Mouse (Mus musculus) stomach, embryonic 16.5 days (tissue): ENCODE data around the gene Tmem11. TPM values are rescaled to one million over a fixed set of nuclear protein-coding genes. Genes with fewer than 3 reads are reported as not detected.

ENCODE experiments used
- ATAC-seq: fragments of 200-750 bp; cut with Nextera tagmentation; 2 replicates; pipeline ENCODE4 v1.8.0; 2017; ENCODE audit warnings: moderate number of reproducible peaks, moderate TSS enrichment; ENCODE audit not compliant: insufficient read depth, low FRiP score
- H3K27ac ChIP-seq: fragments of 300-500 bp; sonication (generic); 2 replicates; pipeline ENCODE4 v1.5.1; 2014; ENCODE audit warnings: low read length
- H3K27me3 ChIP-seq: fragments of 300-500 bp; sonication (generic); 2 replicates; pipeline ENCODE4 v1.6.1; 2014; ENCODE audit warnings: low read length, control low read depth, mixed read lengths; ENCODE audit not compliant: control insufficient read depth, insufficient read depth
- H3K36me3 ChIP-seq: fragments of 300-500 bp; sonication (generic); 2 replicates; pipeline ENCODE4 v1.6.1; 2014; ENCODE audit warnings: low read length; ENCODE audit not compliant: control insufficient read depth, insufficient read depth
- H3K4me1 ChIP-seq: fragments of 300-500 bp; sonication (generic); 2 replicates; pipeline ENCODE4 v1.6.1; 2014; ENCODE audit warnings: low read length, control low read depth, mixed read lengths; ENCODE audit not compliant: control insufficient read depth, insufficient read depth
- H3K4me2 ChIP-seq: fragments of 300-500 bp; sonication (generic); 2 replicates; pipeline ENCODE4 v1.6.1; 2014; ENCODE audit warnings: low read depth, low read length, mixed read lengths
- H3K4me3 ChIP-seq: fragments of 300-500 bp; sonication (generic); replicated peaks from 2 replicates; pipeline ENCODE4 v1.5.1; 2014; ENCODE audit warnings: mild to moderate bottlenecking, low read length
- H3K9ac ChIP-seq: fragments of 300-500 bp; sonication (generic); 2 replicates; pipeline ENCODE4 v1.6.1; 2014; ENCODE audit warnings: low read length
- H3K9me3 ChIP-seq: fragments of 300-500 bp; sonication (generic); replicated peaks from 2 replicates; pipeline ENCODE4 v1.6.1; 2016; ENCODE audit warnings: low read length, control low read depth; ENCODE audit not compliant: control insufficient read depth
- WGBS: fragments of 180-500 bp; shearing (Covaris S2); extraction: QIAGEN DNeasy Blood & Tissue Kit; methylation state at CpG from one replicate; pipeline ENCODE4 v1.1.7; 2014; 5-methylcytosine and 5-hydroxymethylcytosine counted together
- polyA plus RNA-seq: library from polyadenylated mRNA; unstranded; fragments of >200 nt; fragmentation: Nextera tagmentation; extraction: Ambion mirVana; gene quantifications from 2 replicates; pipeline ENCODE4 v1.2.1, GENCODE M21; 2015

Gene Tmem11
- polyA plus RNA-seq = 58.7 and 60.1 TPM in 2 replicates

DNA sequence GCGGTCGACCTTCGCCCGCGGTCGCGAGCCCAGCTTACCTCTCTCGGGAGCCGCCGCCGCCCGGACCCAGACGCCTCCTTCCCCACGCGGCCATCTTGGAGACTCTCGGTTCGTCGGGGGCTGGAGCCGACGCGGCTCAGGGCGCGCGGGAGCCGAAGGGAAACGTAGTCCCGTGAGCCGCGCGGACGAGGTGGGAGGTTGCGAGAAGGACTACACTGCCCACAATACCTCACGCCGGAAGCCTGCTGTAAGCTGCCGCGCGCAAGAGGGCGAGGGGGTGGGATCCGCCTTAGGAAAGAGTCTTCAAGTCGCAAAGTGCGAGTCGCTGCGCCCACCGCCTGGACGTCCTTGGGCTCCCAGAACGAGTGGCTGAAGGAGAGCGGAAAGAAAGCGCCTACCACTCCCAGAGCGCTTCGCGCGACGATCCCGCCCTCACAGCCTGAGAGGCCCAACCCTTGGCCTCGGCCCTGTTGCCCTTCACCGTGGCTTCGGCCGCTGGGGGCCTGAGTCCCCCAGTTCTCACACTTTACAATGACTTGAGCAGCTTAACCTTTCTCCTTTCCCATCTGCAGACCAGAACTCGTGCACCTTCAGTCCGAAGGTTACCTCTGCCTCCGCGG, at the start of gene Tmem11:
Tmem11 (minus strand) TSS at position 598 of the 620 bp plus-strand sequence.
- Histone ChIP-seq H3K9me3 (no peaks in the 10 kb centered on the region), H3K4me3 (peak within 1 kb of the TSS; percentile 97), H3K4me2 (peak within 1 kb of the TSS; percentile 90), H3K36me3 (no peaks in the 10 kb centered on the region), H3K27ac (peak within 1 kb of the TSS; percentile 97), H3K9ac (peak within 1 kb of the TSS; percentile 97), H3K4me1 (peaks cover 41% of the 10 kb centered on the region), H3K27me3 (no peaks in the 10 kb centered on the region)
- WGBS = under 1% methylated on average over 62 of the region's 62 CpGs
- peak; percentile 99 for ATAC-seq

DNA sequence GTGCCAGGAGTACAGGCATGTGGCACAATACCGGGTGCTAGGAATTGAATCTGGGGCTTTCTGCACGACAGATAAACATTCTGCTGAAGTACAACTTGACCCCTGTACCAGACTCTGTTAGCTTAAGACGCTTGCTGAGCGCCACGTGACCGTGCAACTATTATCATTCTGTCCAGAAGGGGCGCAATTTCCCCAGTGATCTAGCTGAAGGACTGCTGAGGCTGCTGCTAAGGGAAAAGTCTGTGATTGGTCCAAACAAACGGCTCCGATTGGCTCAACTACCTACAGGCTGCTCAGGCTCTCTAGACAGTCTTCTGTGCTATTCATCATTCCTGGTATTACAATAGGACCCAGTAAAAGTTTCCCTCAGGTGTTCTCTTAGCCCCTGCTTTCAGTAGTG, 48.2 kb upstream of the Tmem11 start:
- no peak overlapping the region for H3K27ac ChIP-seq
- H3K4me2 ChIP-seq = peak overlapping the region; percentile 47
- under 1% methylated on average over 9 of the region's 9 CpGs for WGBS
- 0 out of 2 replicates have a peak overlapping the region, but pooled peaks have one; percentile 11 for H3K4me3 ChIP-seq
- H3K27me3 ChIP-seq = no peaks in the 10 kb centered on the region
- no peaks in the 10 kb centered on the region for H3K9me3 ChIP-seq
- H3K4me1 ChIP-seq = peaks cover 21% of the 10 kb centered on the region
- ATAC-seq = peak; percentile 77
- H3K36me3 ChIP-seq = no peaks in the 10 kb centered on the region
- H3K9ac ChIP-seq = no peak overlapping the region; the same call in 1 of the 2 replicates

DNA sequence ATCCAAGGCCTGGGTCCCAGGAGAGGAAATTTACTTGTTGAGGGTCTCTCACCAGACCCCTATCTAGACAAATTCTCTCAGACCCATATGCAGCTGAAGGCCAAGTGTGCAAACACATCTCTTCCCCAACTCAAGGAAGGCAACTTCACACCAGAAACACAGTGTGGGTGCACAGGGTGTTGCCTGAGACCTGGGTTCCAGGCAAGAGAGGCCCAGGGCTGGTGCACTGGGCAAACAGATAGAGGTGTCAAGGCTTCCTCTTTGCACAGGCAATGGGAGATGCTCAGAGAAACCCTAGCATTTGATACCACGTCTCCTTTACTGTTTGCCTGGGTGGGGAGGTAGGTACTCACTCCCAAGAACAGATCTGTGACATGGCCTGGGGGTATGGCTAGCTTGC, 45.9 kb upstream of the Tmem11 start:
- no peak for ATAC-seq
- H3K4me1 ChIP-seq = peaks cover 12% of the 10 kb centered on the region; the same call in 1 of the 2 replicates
- no peak overlapping the region for H3K27ac ChIP-seq
- H3K9ac ChIP-seq = no peak overlapping the region
- no peaks in the 10 kb centered on the region for H3K36me3 ChIP-seq
- H3K9me3 ChIP-seq = no peaks in the 10 kb centered on the region
- H3K4me2 ChIP-seq = no peak overlapping the region
- no peak overlapping the region for H3K4me3 ChIP-seq
- 81% methylated on average over 1 of the region's 1 CpGs for WGBS
- H3K27me3 ChIP-seq = no peaks in the 10 kb centered on the region

DNA sequence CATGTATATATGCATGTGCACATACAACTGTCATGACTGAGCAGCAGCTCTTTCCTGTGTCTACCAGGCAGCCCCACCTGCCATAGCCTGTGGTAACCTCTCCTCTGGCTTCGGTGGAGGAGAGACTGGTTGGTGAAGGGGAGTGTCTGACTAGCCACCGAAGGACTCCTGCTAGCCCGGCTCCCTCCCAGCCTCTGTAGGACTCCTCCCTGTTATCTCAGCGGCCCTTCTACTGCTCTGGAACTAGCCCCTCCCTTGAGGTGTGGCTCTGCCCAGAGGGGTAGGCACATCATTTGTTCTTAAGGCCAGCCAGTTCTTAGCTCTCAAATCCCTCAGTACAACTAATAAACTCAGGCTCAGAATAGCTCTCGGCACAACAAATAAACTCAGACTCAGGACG, 45.4 kb upstream of the Tmem11 start:
- no peaks in the 10 kb centered on the region for H3K9me3 ChIP-seq
- no peak overlapping the region for H3K4me2 ChIP-seq
- 38% methylated on average over 6 of the region's 6 CpGs for WGBS
- H3K9ac ChIP-seq = no peak overlapping the region
- no peak overlapping the region for H3K4me3 ChIP-seq
- no peaks in the 10 kb centered on the region for H3K27me3 ChIP-seq
- H3K27ac ChIP-seq = no peak overlapping the region
- H3K36me3 ChIP-seq = no peaks in the 10 kb centered on the region
- peaks cover 12% of the 10 kb centered on the region; the same call in 1 of the 2 replicates for H3K4me1 ChIP-seq
- peak; percentile 34; the same call in 1 of the 2 replicates for ATAC-seq

DNA sequence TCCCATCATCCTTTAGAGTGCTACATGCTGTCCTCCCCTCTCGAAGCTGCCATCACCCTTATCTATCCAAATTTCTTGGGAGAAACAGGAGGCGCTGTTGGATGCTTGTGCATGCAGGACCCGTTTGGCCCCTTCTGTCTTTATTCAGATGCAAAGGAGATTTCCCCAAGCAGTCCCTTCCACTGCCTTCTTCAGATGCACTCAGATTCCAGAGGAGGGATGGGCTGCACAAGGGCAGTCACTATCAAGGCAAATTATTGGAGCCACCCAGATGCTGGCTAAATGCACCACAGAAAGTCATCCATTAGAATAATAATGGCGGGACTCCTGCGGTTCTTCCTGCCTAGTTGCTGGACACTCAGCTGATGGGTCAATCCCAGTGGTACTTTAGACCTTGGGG, 43.9 kb upstream of the Tmem11 start:
- Histone ChIP-seq H3K4me1 (peaks cover 12% of the 10 kb centered on the region; the same call in 1 of the 2 replicates), H3K27ac (no peak overlapping the region), H3K27me3 (no peaks in the 10 kb centered on the region), H3K9me3 (no peaks in the 10 kb centered on the region), H3K9ac (no peak overlapping the region), H3K4me3 (no peak overlapping the region), H3K4me2 (no peak overlapping the region), H3K36me3 (no peaks in the 10 kb centered on the region)
- 82% methylated on average over 5 of the region's 5 CpGs for WGBS
- ATAC-seq = no peak

DNA sequence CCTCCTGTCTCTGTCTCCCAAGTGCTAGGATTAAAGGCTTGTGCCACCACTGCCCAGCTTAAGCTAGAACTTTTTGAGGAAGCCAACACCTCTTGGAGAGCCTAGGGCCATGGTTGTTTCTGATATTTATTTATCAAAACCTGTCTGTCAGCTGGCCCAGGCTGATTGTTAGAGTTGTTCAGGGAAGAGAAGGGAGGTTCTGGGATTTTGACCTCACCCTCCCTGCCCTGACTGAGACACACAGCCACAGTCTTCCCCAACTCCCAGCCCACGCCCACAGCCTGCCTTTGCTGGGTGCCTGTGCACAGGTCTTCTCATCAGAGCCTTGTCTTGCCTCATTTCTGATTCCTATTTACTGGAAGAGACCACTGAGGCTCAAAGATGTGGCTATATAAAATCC, 43.1 kb upstream of the Tmem11 start:
- H3K27ac ChIP-seq = no peak overlapping the region
- 0 out of 2 replicates have a peak, but pooled peaks cover 7% of the 10 kb centered on the region for H3K4me1 ChIP-seq
- no peaks in the 10 kb centered on the region for H3K9me3 ChIP-seq
- no peak overlapping the region for H3K9ac ChIP-seq
- no peak for ATAC-seq
- H3K27me3 ChIP-seq = no peaks in the 10 kb centered on the region
- WGBS = 76% methylated on average over 1 of the region's 1 CpGs
- no peaks in the 10 kb centered on the region for H3K36me3 ChIP-seq
- no peak overlapping the region for H3K4me2 ChIP-seq
- no peak overlapping the region for H3K4me3 ChIP-seq

DNA sequence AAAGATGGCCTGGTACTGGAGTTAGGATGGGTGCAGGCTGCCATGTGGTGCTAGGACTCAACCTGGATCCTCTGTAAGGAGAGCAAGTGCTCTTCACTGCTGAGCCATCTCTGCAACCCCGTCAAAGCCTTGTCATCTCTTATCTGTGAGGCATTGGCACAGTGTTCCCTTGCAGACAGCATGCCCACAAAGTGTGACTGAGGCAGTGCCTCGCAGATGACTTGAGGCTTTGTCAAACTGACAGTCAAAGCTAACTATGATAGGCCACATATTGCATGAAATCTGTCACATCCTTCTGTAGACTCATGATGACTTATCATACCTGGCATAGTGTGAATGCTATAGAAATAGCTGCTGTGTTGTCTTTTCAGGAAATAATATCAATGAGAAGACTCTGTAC, 40.9 kb upstream of the Tmem11 start:
- no peaks in the 10 kb centered on the region; the same call in 1 of the 2 replicates for H3K4me1 ChIP-seq
- H3K27me3 ChIP-seq = no peaks in the 10 kb centered on the region
- H3K4me3 ChIP-seq = no peak overlapping the region
- WGBS = 75% methylated on average over 2 of the region's 2 CpGs
- no peak for ATAC-seq
- no peak overlapping the region for H3K9ac ChIP-seq
- H3K36me3 ChIP-seq = no peaks in the 10 kb centered on the region
- H3K4me2 ChIP-seq = no peak overlapping the region
- no peak overlapping the region for H3K27ac ChIP-seq
- H3K9me3 ChIP-seq = no peaks in the 10 kb centered on the region

DNA sequence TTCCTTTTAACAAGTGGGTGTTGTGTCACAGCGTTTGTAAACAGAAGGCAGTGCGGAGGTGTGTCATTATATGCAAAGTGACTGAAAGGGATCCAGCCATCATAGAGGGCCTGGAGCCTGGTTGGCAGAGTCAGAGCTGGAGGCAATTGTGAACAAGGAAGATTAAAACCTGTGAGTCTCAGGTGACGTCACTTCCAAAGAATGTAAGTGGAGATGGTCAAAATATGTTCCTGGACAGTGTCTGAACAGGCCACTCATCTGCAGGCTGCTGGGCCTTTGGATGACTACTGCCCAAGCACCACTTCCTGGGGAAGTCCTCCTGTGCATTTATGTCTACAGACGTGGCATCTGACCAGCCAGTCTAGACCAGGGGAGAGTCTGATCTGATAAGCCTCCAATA, 36.1 kb upstream of the Tmem11 start:
- 69% methylated on average over 4 of the region's 4 CpGs for WGBS
- ATAC-seq = no peak
- Histone ChIP-seq H3K27ac (no peak overlapping the region), H3K4me2 (no peak overlapping the region), H3K4me3 (no peak overlapping the region), H3K9ac (no peak overlapping the region), H3K4me1 (peaks cover 18% of the 10 kb centered on the region), H3K27me3 (no peaks in the 10 kb centered on the region), H3K9me3 (no peaks in the 10 kb centered on the region), H3K36me3 (no peaks in the 10 kb centered on the region)

DNA sequence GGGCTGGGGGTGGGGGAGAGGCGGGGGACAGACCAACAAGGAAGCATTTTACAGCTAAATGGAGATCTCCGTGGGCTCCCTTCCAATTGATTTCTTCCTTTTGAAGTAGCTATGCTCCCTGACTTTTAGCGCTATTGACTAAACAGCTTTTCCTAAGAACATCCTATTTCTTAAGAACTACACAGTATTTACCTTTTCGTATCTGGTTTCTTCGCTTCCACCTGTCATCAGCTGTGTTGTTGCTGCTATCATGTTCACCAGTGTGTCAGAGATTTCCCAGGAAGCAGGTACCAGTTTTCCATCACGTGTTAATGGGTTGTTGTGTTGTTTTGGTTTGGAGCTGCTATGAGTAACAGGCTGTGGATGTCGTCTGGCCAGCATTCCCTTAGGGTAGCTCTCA, 35.4 kb upstream of the Tmem11 start, which contains the start of gene Natd1:
Natd1 (minus strand) TSS at position 260 of the 400 bp plus-strand sequence.
- peak within 1 kb of the TSS; percentile 62 for H3K27ac ChIP-seq
- 26% methylated on average over 7 of the region's 7 CpGs for WGBS
- peak within 1 kb of the TSS; percentile 69 for H3K4me3 ChIP-seq
- peak within 1 kb of the TSS; percentile 80 for H3K9ac ChIP-seq
- H3K36me3 ChIP-seq = no peaks in the 10 kb centered on the region
- peaks cover 18% of the 10 kb centered on the region for H3K4me1 ChIP-seq
- no peaks in the 10 kb centered on the region for H3K9me3 ChIP-seq
- H3K4me2 ChIP-seq = peak within 1 kb of the TSS; percentile 82
- ATAC-seq = no peak
- H3K27me3 ChIP-seq = no peaks in the 10 kb centered on the region
